Mouse (Mus musculus) heart, adult 2 months (tissue): Measurements from ENCODE around the gene Wtip. TPM values are rescaled to one million over a fixed set of nuclear protein-coding genes. Genes with fewer than 3 reads are reported as not detected.

ENCODE experiments used
- DNase-seq, 2 experiments: peaks; one replicate each; pipeline ENCODE4 v3.0.0; 2021
- H3K27ac ChIP-seq: fragments of 200-600 bp; 2 replicates; pipeline ENCODE4 v1.8.1; 2022
- H3K27me3 ChIP-seq: fragments of 200-500 bp; 2 replicates; pipeline ENCODE4 v1.6.1; 2012; ENCODE audit warnings: mild to moderate bottlenecking, low read length, inconsistent platforms, mixed read lengths; ENCODE audit not compliant: control insufficient read depth, insufficient read depth
- H3K36me3 ChIP-seq: fragments of 200-500 bp; 2 replicates; pipeline ENCODE4 v1.6.1; 2012; ENCODE audit warnings: low read length, inconsistent platforms; ENCODE audit not compliant: control insufficient read depth, insufficient read depth
- H3K4me1 ChIP-seq: fragments of 200-500 bp; 2 replicates; pipeline ENCODE4 v1.6.1; 2011; ENCODE audit warnings: low read length; ENCODE audit not compliant: control insufficient read depth, insufficient read depth
- H3K4me3 ChIP-seq: fragments of 200-600 bp; 2 replicates; pipeline ENCODE4 v1.8.1; 2022
- H3K79me2 ChIP-seq: fragments of 200-500 bp; replicated peaks from 2 replicates; pipeline ENCODE4 v1.6.1; 2012; ENCODE audit warnings: mild to moderate bottlenecking, inconsistent platforms, low read length, moderate library complexity, mixed read lengths; ENCODE audit not compliant: control insufficient read depth, insufficient read depth
- H3K9ac ChIP-seq: fragments of 200-500 bp; 2 replicates; pipeline ENCODE4 v1.6.1; 2012; ENCODE audit warnings: low read depth, mild to moderate bottlenecking, control low read depth, inconsistent platforms, low read length, mixed read lengths
- CTCF ChIP-seq: fragments of 200-600 bp; IDR thresholded peaks from 2 replicates; pipeline ENCODE4 v1.8.1; 2022; ENCODE audit warnings: antibody characterized with exemption, mild to moderate bottlenecking, moderate library complexity
- EP300 ChIP-seq: fragments of 200-500 bp; IDR thresholded peaks from 2 replicates; pipeline ENCODE4 v1.6.1; 2011; ENCODE audit warnings: low read depth, low read length, control low read depth; ENCODE audit not compliant: insufficient read depth
- POLR2A ChIP-seq: fragments of 200-500 bp; IDR thresholded peaks from 2 replicates; pipeline ENCODE4 v1.6.1; 2011; ENCODE audit warnings: mild to moderate bottlenecking, low read depth, low read length, control low read depth; ENCODE audit not compliant: insufficient read depth
- WGBS: fragments of 180-500 bp; shearing (Covaris S2); methylation state at CpG from one replicate; pipeline ENCODE4 v1.1.7; 2018; 5-methylcytosine and 5-hydroxymethylcytosine counted together
- intact Hi-C: fragments of 180-260 bp; cut with DNase I; formaldehyde crosslinking; loops from one replicate; pipeline ENCODE4 v1.15.1; 2025
- polyA plus RNA-seq: library from polyadenylated mRNA; depleted of rRNA; stranded (reverse); fragments of >200 nt; gene quantifications from 2 replicates; pipeline ENCODE4 v1.2.3, GENCODE M21; 2012
- total RNA-seq, 2 experiments: library from RNA; stranded (reverse); gene quantifications; 2 replicates each; pipeline ENCODE4 v1.2.3; 2021

Wtip gene
- total and polyA plus RNA-seq, 3 experiments, result 9.7 to 12.1 (median 10.6) TPM

DNA sequence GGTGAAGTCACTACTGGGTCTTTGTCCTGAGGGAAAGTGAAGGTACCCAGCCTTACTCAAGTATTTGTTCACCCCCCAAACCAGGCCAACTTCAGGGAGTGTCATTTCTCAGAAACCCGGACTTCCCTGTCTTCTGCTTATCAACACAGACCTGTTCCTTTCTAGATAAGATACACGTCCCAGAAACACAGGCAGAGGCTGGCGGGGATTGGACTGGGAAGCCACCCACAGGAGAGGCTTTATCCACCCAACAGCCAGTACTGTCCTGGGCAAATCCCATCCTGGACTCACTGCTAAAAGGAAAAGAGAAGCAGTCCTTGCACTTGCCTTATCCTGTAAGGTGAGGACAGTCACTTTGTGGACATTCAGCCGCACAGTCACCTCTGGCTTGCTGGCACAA, 14.1 kb upstream of the Wtip start:
- no peaks in the 10 kb centered on the region for H3K79me2 ChIP-seq
- H3K27ac ChIP-seq, result no peak overlapping the region
- H3K9ac ChIP-seq, result no peak overlapping the region
- no peak overlapping the region for H3K4me3 ChIP-seq
- H3K36me3 ChIP-seq, result peaks cover 6% of the 10 kb centered on the region
- DNase-seq, result no peak
- H3K27me3 ChIP-seq, result no peaks in the 10 kb centered on the region
- no peaks in the 10 kb centered on the region for H3K4me1 ChIP-seq
- intact Hi-C loops, result no loop called here
- WGBS, result 56% methylated on average over 4 of the region's 4 CpGs
- TF ChIP-seq CTCF, result no peak
- TF ChIP-seq EP300, result no peak
- TF ChIP-seq POLR2A, result no peak

DNA sequence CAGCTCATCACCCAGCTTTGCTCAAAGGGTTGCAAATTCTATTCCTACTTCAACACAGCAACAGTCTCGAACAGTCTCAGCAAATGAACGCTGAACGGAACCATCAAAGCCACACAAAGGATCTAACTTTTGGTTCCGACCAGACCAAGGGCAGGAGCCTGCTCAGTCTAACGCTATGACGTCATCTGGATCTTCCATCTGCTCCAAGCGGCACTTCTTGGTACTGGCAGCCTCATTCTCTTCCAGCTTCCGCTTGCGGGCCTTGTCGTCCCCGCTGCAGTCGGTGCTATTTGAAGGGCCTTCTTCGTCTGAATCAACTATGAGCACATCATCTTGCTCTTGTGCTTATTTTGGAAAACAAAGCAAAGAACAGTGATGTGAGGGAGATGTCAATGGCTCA, 8.1 kb upstream of the Wtip start:
- DNase-seq, result no peak
- intact Hi-C loops, result no loop called here
- 91% methylated on average over 13 of the region's 13 CpGs for WGBS
- Histone ChIP-seq H3K36me3 (no peaks in the 10 kb centered on the region; the same call in none of the 2 replicates), H3K4me1 (no peaks in the 10 kb centered on the region), H3K9ac (no peak overlapping the region), H3K4me3 (no peak overlapping the region), H3K27me3 (no peaks in the 10 kb centered on the region), H3K27ac (no peak overlapping the region), H3K79me2 (no peaks in the 10 kb centered on the region)
- no peak for TF ChIP-seq POLR2A
- no peak for TF ChIP-seq CTCF
- TF ChIP-seq EP300, result no peak

DNA sequence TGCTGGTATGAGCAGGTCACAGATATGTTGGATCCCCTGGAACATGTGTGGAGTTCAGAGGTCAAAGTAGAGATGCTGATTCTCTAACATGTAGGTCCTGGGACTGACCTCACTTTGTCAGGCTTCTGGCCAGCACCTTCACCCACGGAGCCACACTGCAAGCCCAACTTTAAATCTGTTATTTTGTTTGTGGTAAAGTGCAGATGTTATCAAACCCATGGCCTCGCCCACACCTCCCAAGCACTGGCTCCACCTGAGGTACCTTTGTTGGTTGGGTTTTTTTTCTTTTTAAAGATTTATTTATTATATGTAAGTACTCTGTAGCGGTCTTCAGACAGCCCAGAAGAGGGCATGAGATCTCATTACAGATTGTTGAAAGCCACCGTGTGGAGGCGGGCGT, 6.4 kb upstream of the Wtip start:
- intact Hi-C loops, result no loop called here
- WGBS, result 87% methylated on average over 6 of the region's 6 CpGs

DNA sequence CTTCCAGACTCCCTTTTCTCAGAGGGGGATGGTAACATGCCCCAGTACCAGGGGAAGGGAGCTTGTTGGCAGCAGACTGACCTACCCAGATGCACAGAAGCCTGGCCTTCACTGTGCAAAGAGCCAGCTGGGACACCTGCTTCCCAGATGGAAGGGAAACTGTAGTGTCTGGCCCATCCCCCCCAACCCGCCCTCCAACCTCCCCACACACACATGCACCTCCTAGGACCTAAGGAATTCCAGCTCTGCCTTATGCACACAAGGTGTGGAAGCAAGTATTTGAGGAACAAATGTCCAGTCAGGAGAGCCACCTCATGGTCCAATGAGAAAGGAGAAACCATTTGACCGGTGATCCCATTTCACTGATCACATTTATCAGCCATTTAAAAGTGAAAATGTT, 1.3 kb upstream of the Wtip start:
- no peaks in the 10 kb centered on the region for H3K36me3 ChIP-seq
- no peaks in the 10 kb centered on the region for H3K27me3 ChIP-seq
- no peak overlapping the region for H3K4me3 ChIP-seq
- no peak overlapping the region; the same call in 1 of the 2 replicates for H3K27ac ChIP-seq
- intact Hi-C loops, result loop anchor here (2.0 kb wide), 1 partner anchor 32 kb away; no protein-coding TSS in a partner anchor
- DNase-seq, result no peak
- no peaks in the 10 kb centered on the region for H3K79me2 ChIP-seq
- TF ChIP-seq POLR2A, result no peak
- no peak for TF ChIP-seq EP300
- no peak for TF ChIP-seq CTCF
- no peak overlapping the region for H3K9ac ChIP-seq
- H3K4me1 ChIP-seq, result peaks cover 6% of the 10 kb centered on the region; the same call in 1 of the 2 replicates
- WGBS, result 93% methylated on average over 2 of the region's 2 CpGs

More for the DNA sequence above, 6.4 kb upstream of the Wtip start:
- Histone ChIP-seq H3K79me2 (no peaks in the 10 kb centered on the region), H3K4me1 (no peaks in the 10 kb centered on the region), H3K36me3 (no peaks in the 10 kb centered on the region; the same call in 1 of the 2 replicates), H3K9ac (no peak overlapping the region), H3K27ac (no peak overlapping the region), H3K4me3 (no peak overlapping the region), H3K27me3 (no peaks in the 10 kb centered on the region)
- no peak for TF ChIP-seq POLR2A
- TF ChIP-seq EP300, result no peak
- no peak for TF ChIP-seq CTCF
- DNase-seq, result no peak

DNA sequence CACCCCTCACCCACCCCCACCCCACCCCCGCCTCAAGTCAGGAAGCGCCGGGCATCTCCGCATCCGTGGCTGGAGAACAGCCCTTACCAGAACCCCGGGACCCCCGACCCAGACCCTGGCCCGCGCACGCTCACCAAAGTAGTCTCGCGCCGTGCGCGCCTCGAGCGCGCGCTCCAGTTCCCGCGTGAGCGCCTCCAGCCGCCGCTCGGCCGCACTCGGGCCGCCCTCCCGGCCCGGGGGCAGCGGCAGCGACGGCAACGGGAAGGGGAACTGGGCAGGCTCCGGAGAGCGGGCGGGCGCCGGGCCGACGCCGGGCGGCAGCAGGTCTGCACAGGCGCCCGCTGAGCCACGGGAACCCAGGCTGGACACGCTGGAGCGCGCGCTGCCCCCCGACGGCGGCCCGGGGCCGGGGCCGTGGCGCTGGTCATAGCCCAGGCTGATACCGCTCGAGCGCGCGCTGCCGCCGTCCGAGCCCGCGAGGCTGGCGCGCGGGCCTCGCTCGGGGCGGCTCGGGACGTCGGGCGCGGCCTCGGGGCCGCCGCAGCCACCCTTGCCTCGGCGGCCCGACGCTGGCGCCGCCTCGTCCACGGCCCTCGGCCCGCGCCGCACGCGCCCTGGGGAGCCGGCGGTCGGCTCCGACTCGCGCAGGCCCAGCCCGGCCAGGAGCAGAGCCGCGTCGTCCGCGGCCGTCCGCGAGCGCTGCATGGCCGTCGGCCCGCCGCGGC, 551 bp downstream of the Wtip start:
- intact Hi-C loops, result no loop called here
- WGBS, result 11% methylated on average over 110 of the region's 116 CpGs
- Histone ChIP-seq H3K4me3 (peak overlapping the region; percentile 52), H3K27ac (peak overlapping the region; percentile 64), H3K9ac (peak overlapping the region; percentile 95), H3K79me2 (no peaks in the 10 kb centered on the region), H3K4me1 (peaks cover 6% of the 10 kb centered on the region; the same call in 1 of the 2 replicates), H3K27me3 (no peaks in the 10 kb centered on the region), H3K36me3 (no peaks in the 10 kb centered on the region)
- DNase-seq, result peak; percentile 58 to 61
- TF ChIP-seq EP300, result no peak
- no peak for TF ChIP-seq CTCF
- no peak for TF ChIP-seq POLR2A

DNA sequence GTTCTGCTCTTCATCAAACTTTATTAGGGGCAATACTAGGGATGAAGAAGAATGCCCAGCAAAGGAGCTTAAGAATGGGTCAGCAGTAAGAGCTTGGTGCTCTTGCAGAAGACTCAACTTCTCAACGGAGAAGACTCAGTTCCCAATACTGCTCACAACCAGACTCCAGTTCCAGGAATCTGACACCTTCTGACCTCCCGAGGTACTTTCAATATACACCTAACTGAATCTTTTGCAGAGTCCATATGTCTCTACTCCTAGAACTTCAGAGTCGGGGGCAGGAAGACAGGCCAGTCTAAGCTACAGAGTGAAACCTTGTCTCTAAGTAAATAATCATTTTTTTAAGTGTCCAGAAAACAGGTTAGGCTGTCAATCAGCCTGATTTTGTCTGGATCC, 1.1 kb downstream of the Wtip start:
- Histone ChIP-seq H3K27ac (peak overlapping the region; percentile 64), H3K4me1 (peaks cover 6% of the 10 kb centered on the region; the same call in 1 of the 2 replicates), H3K27me3 (no peaks in the 10 kb centered on the region), H3K4me3 (peak overlapping the region; percentile 52), H3K9ac (peak overlapping the region; percentile 22), H3K79me2 (no peaks in the 10 kb centered on the region), H3K36me3 (no peaks in the 10 kb centered on the region)
- TF ChIP-seq POLR2A, result no peak
- no peak for TF ChIP-seq CTCF
- no peak for TF ChIP-seq EP300
- WGBS, result 15% methylated on average over 3 of the region's 3 CpGs
- DNase-seq, result no peak
- intact Hi-C loops, result no loop called here
